Mouse (Mus musculus): ENCODE measurements around the gene Mtnr1b.

- TF ChIP-seq CTCF (IDR thresholded peaks at IDR 0.05; ENCODE audit: low read depth) (no peak), EP300 (IDR thresholded peaks at IDR 0.05; ENCODE audit: low read depth) (no peak)
Observed at GRCm38 (mm10) chr9:15845390-15845789, 29.0 kb downstream of the Mtnr1b start.
